Comparison of ENCODE assay signal across 15 mouse cellular contexts in the genomic region with DNA sequence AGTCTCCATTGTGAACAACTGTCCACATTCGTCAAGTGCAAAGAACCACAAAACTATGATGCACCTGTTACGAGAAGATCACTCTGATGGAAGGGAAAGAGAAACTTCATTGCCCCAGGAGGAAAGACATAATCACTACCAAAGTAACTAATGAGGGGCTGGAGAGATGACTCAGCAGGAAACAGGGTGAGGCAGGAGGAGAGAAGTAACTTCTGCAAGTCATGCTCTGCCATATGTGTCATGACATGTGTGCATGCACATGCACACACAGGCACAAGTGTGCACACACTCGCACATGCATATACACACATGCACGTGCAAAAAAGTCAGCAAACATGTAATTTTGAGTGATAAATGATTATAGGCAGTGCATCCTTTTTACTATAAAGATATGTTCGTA.
"Had no signal": no experiment of that assay in that cellular context is flagged by ENCODE, and none has a peak within 500 bp of the region (broad histone marks: within the 10 kb centered on the region; RNA-seq: fewer than 3 reads in every experiment).

No protein-coding gene starts in this region.

- H3K9me3 ChIP-seq: limb, embryonic 10.5 days; liver, embryonic 15.5 days; midbrain, embryonic 15.5 days; neural tube, embryonic 13.5 days had no signal

- H3K27me3 ChIP-seq: liver, embryonic 15.5 days; midbrain, embryonic 15.5 days; neural tube, embryonic 13.5 days had no signal

- DNase-seq: kidney, adult 11 months; kidney, postnatal 14 days; lung, adult 2 months; lung, postnatal 36 days; retina, postnatal 1 day; right cerebral cortex, postnatal 4 days; spleen, adult 18-20 months; thymus, adult 2 months; thymus, postnatal 25 days had no signal

- H3K4me2 ChIP-seq: liver, embryonic 11.5 days; liver, embryonic 15.5 days; midbrain, embryonic 15.5 days; neural tube, embryonic 13.5 days had no signal

- H3K9ac ChIP-seq: liver, embryonic 15.5 days; midbrain, embryonic 15.5 days; neural tube, embryonic 13.5 days had no signal

- H3K27ac ChIP-seq: limb, embryonic 10.5 days; liver, embryonic 15.5 days; midbrain, embryonic 15.5 days; neural tube, embryonic 13.5 days had no signal

- ATAC-seq: lung, postnatal 0 days; midbrain, embryonic 15.5 days had no signal

- H3K4me3 ChIP-seq: limb, embryonic 10.5 days; liver, embryonic 15.5 days; midbrain, embryonic 15.5 days; neural tube, embryonic 13.5 days had no signal

- H3K4me1 ChIP-seq: limb, embryonic 10.5 days; liver, embryonic 15.5 days; midbrain, embryonic 15.5 days; neural tube, embryonic 13.5 days had no signal

- H3K36me3 ChIP-seq: limb, embryonic 10.5 days; liver, embryonic 15.5 days; midbrain, embryonic 15.5 days; neural tube, embryonic 13.5 days had no signal
